Mouse (Mus musculus) left cerebral cortex, adult 11 months (tissue): ENCODE measurements around the gene Wipf3.

Experiments used
- DNase-seq: peaks from one replicate; pipeline ENCODE4 v3.0.0; 2022; ENCODE audit warnings: low spot score

Wipf3 gene

DNA sequence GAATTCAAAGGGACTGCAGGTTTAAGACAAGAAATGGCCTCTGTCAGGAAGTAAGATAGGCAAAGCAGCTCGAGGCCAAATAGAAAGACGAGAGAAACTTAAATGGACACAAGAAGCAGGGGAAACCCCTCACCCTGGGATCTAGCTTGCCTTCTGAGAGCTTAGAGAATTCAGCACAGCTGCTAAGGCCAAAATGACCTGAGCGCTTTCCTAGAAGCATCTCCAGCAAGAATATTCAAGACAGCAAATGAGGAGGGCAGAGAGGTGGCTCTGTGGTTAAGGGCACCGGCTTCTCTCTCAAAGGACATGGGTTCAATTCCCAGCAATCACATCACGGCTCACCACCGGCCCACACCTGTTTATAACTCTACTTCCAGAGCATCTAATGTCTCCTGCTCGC, 107.7 kb downstream of the Wipf3 start:
- DNase-seq = no peak

- DNase-seq = no peak
Observed at GRCm38 (mm10) chr6:54538773-54539173, 109.4 kb downstream of the Wipf3 start.

- DNase-seq = no peak
Observed at GRCm38 (mm10) chr6:54539396-54539795, 110.0 kb downstream of the Wipf3 start.

DNA sequence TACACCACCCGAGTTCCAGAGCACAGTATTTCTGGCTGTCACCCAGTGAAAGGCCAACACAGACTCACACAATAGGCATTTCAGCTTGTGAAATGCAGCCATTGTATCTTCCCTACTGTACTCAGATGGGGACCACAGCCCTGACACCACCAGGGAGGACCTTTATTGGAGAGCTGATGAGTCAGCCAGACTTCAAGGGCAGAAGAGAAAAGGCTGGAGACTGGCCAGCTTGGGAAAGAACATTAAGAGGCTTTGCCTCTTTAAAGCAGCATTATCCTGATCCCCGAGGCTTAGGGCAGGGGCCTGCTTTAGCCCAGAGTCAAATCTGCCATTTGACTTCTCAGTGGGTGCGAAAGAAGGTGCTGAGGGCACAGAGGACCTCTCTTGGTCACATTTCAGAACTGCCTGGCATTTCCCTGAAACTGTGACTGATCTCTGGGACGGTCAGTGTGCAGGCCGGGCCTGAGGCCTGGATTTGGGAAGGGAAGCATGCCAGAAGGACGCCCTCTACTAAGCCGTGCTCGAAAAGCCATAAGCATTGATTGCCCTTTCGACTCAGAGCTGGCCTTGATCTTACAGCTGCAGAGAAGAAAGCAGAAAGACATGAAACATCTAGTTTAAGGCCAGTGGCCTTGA, 111.0 kb downstream of the Wipf3 start:
- DNase-seq = no peak

DNA sequence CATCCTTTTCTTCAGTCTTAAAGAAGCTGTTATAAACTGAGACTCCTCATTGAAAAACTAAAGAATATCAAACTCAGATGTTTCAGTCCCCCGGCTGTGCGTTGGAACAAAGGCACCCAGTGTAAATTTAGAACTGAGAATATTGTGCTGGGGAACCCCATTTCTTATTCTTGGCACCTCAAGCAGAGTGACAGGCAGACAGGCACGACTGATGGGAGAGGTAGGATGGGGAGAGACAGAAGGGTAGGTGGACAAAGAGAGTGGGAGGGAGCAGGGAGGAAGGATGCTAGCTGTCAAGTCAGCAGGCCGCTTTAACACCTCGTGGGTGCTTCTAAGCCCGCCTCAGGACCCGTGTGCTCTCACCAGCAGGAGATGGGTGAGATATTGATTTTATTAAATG, 113.4 kb downstream of the Wipf3 start:
- no peak for DNase-seq

GRCm38 (mm10) chr6:54543646-54544045, 114.2 kb downstream of the Wipf3 start:
- DNase-seq = no peak

DNA sequence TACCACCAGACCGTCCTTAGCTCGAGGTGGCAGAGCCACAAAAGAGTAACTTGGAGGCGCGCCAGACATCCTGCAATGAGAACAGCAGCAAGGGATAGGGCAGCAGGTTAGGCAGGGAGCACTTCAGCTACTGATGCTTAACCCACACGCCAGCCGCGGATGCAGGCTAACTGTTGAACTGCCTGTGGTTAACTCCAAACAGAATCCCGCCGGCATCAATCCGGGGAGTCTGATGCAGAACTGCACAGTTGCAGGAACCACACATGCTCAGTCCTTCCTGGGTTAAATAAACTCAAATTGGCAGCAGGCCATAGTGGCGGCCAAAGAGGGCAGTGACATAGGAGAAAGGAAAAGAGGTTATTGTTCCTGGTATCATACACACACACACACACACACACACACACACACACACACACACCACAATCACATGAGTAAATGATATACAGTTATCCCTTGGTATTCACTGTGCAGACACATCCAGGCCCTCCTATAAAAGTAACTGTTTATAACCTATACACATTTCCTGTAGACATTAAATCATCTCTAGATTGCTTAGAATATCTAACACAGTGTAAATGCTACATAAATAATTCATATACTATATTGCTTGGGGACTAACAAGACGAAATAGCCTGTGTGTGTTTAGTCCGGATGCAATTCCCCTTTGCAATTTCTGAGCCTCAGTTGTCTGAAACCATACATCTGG, 119.1 kb downstream of the Wipf3 start:
- no peak for DNase-seq

DNA sequence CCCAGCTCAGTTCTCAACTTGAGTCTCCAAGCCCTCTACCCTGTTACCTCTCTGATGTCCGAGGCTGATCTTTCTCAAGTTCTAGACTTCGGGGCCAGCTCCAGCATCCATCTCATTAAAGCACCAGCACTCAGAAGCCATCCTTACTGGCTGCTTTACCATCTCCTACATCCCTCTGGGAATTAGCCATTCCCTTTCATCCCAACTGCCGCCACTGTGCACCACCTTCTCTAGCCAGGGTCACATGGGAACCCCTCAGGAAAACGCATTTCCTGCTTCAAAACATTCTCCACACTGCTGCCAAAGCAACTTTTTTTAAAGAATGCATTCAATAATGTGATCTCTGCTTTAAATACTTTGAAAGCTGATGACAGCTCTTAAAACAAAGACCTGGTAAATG, 119.9 kb downstream of the Wipf3 start:
- DNase-seq = no peak

- DNase-seq = no peak
Observed at GRCm38 (mm10) chr6:54550801-54551323, 121.5 kb downstream of the Wipf3 start.

DNA sequence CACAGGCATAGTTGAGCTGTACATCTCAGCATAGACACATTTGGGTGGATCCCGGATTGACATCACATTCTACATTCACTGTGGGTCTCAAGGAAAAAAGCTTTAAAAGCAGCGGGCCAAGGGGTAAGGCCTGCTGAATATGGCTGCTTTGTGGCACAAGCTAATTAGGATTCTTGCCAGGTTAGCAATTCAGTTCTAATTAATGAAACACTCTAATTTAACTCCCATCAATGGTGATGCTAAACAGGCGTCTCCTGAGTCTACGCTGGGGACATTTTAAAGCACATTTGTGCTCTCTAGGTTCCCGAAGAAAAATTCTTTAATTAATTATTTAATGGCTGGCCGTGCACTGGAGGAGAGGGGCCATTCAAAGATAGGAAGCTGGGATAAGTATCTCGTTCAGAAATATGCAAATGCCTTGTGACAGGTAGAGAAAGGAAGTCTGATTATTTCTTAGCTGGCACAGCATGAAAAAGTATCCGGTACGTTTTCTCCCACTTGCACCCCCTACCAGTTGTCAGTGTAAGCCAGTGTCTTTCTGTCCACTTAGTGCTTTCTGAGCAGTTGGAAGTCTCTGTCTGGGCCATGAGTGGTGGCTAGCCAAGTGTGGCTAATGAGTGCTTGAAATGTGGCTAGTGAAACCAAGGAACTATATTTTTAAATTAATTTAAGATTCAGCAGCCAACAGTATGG, 123.5 kb downstream of the Wipf3 start:
- DNase-seq = no peak
